Mouse (Mus musculus): ENCODE results near the gene Map3k4.

GRCm38 (mm10) chr17:12304658-12305057 is 13.9 kb downstream of the Map3k4 start:
- TF ChIP-seq CTCF (IDR thresholded peaks at IDR 0.05; ENCODE audit: low read depth) (no peak), EP300 (IDR thresholded peaks at IDR 0.05; ENCODE audit: low read depth) (no peak)
